Mouse (Mus musculus) testis, adult 2 months (tissue): ENCODE data around the gene Gm37240.

Experiments
- CTCF ChIP-seq: fragments of 200-500 bp; IDR thresholded peaks from 2 replicates; pipeline ENCODE4 v1.5.1; 2012; ENCODE audit warnings: low read depth, mild to moderate bottlenecking, inconsistent platforms, low read length, moderate library complexity; ENCODE audit not compliant: control insufficient read depth, insufficient read depth, insufficient replicate concordance
- POLR2A ChIP-seq: fragments of 200-500 bp; IDR thresholded peaks from 2 replicates; pipeline ENCODE4 v1.6.1; 2012; ENCODE audit warnings: low read depth, mild to moderate bottlenecking, inconsistent platforms, low read length, moderate library complexity; ENCODE audit not compliant: control insufficient read depth

- TF ChIP-seq POLR2A: no peak
- TF ChIP-seq CTCF: no peak
These were observed 1394.7 kb downstream of the Gm37240 start for GRCm38 (mm10) chr3:84492657-84493056.
